Mouse (Mus musculus): ENCODE measurements around the gene Sf3b4. TPM values are rescaled to one million over a fixed set of nuclear protein-coding genes. Genes with fewer than 3 reads are reported as not detected.
"Not testable (repeated sequence)": the region's sequence is repeated elsewhere in the genome, so short reads cannot be mapped to it uniquely, and the experiment has no call there.

Sf3b4 gene
- total RNA-seq, 2 experiments from 2014 or later = 6.2 to 38.1 TPM

- ATAC-seq (replicated peaks; ENCODE audit: low FRiP score, poor library complexity, severe bottlenecking) = no peak
Observed at GRCm38 (mm10) chr3:96171583-96172196, 442 bp upstream of the Sf3b4 start.

DNA sequence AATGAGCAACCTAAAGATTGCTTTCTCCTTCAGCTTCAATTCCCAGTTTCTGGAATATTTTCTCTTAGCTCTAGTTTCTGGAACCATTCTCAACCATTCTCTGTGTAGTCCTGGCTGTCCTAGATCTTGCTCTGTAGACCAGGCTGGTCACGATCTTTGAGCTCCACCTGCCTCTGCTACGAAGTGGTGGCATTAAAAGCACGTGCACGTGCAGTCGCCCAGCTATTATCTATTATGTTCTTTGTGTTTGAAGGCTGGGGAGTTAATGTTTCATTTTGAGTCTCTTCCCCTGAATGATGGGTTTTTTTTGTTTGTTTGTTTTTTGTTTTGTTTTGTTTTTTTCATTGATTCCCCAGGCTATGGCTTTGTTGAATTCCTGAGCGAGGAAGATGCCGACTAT is 1.1 kb downstream of the Sf3b4 start:
- no peak for ATAC-seq (replicated peaks; ENCODE audit: low FRiP score, poor library complexity, severe bottlenecking)

GRCm38 (mm10) chr3:96174042-96174441 is 1.9 kb downstream of the Sf3b4 start:
- not testable (repeated sequence) for ATAC-seq (replicated peaks; ENCODE audit: low FRiP score, poor library complexity, severe bottlenecking)

DNA sequence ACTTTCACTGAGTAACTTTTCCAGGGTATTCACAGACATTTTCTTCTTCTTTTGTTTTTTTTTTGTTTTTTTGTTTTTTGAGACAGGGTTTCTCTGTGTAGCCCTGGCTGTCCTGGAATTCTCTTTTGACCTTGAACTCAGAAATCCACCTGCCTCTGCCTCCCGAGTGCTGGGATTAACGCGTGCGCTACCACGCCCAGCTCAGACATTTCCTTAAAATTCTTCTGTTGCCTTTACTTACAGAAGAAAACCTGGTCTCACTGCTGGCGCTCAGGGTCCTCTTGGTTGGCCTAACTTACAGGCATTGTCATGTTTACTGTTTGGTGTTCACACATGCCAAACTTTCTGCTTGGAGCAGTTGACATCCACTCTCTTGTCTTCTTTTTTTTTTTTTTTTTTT is 3.1 kb downstream of the Sf3b4 start:
- no peak for ATAC-seq (replicated peaks; ENCODE audit: low FRiP score, poor library complexity, severe bottlenecking)

DNA sequence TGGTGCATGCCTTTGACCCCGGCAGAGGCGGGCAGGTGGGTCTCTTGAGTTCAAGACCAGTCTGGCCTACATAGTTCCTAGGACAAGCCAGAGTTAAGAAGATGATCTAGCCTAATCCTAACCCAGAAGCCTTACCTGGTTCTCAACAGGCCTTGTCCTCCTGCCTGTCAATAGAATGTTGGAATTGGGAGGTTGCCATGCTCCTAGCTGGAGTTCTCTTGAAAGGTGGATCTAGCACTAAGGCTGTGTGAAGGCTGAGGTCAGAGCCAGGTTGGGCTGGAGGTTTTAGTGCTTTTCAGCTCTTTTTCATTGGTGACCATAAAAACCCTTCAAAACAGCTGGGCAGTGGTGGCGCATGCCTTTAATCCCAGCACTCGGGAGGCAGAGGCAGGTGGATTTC is 6.3 kb downstream of the Sf3b4 start:
- no peak for ATAC-seq (replicated peaks; ENCODE audit: low FRiP score, poor library complexity, severe bottlenecking)

DNA sequence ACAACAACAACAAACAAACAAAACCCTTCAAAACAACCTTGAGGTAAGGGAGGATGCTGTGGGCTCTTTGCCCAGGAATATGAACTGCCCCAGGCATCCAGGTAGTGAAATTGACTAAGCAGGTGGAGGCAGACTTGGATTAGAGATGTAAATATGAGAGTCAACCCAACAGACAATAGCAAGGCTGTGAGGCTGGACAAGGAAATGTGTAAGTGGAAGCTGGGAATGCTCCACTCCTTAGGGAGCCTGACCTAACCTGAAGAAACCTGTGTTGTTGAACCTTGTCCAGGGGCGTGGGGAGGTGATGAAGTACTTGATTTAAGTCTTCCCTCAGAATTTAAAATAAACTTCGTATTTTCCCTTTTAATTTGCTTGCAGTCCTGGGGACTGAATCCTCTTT is 6.8 kb downstream of the Sf3b4 start:
- no peak for ATAC-seq (replicated peaks; ENCODE audit: low FRiP score, poor library complexity, severe bottlenecking)

DNA sequence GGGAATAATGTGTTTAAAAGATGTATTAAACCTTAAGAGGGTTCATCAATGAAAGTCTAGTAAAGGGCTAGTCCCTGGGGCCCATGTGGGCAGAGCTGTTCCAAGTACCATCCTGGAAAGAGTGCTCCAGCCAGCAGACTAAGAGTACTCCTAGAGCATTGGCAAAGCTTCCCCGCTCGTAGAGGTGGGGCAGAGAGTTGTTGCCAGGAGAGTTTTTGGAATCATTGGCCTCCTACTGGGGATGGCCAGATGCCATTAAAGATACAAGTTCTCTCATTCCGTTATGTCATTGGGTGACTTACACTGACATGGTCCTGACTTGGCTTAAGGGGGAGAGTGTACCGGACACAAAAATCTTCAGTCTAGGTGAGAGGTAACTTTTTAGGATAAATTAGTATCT is 7.4 kb downstream of the Sf3b4 start:
- ATAC-seq (replicated peaks; ENCODE audit: low FRiP score, poor library complexity, severe bottlenecking) = no peak

DNA sequence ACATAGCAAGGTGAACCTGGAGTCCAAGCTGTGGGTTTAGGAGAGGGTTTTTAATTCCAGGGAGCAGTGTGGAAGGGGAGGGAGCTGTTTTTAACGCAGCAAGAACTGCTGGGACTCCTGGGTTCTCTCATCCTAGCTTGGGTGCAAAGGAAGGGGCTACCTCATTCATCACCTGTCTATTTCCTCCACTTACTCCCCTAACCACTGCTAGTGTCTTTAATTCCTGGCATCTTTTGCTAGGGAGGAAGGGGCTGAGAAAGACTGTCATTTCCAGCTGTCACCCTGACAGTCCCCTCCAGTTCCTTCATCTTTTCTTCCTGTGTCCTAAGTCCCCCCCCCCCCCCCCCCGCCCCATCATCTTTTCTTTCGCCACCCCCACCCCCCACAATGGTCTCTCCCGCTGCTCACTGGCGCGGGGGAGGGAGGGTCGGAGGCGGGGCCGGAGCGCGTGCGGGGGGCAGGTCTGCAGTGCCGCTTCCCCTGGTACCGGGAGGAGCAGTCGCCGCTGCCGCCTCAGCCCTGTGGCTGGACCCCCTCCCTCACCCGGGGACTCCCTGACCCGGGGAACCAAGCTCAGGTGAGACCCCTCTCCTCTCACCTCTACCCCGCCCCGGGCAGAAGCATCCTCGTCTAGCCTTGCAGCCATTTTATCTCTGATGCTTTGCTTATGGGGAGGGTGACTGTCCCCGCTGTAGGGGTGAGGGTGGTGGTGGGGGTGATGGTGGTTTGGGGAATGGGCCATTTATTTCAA is 8.8 kb downstream of the Sf3b4 start, which contains the start of gene Sv2a:
TSS of gene Sv2a (plus strand) at position 425 of the 751 bp plus-strand sequence.
- ATAC-seq (replicated peaks; ENCODE audit: low FRiP score, poor library complexity, severe bottlenecking) = no peak

GRCm38 (mm10) chr3:96181510-96182381 is 9.6 kb downstream of the Sf3b4 start:
- ATAC-seq (replicated peaks; ENCODE audit: low FRiP score, poor library complexity, severe bottlenecking) = no peak

GRCm38 (mm10) chr3:96182382-96182776 is 10.2 kb downstream of the Sf3b4 start:
- no peak for ATAC-seq (replicated peaks; ENCODE audit: low FRiP score, poor library complexity, severe bottlenecking)

- no peak for ATAC-seq (replicated peaks; ENCODE audit: low FRiP score, poor library complexity, severe bottlenecking)
Observed at GRCm38 (mm10) chr3:96192977-96193376, 20.8 kb downstream of the Sf3b4 start.

- ATAC-seq (replicated peaks; ENCODE audit: low FRiP score, poor library complexity, severe bottlenecking) = no peak
Observed at GRCm38 (mm10) chr3:96194966-96195365, 22.8 kb downstream of the Sf3b4 start.

GRCm38 (mm10) chr3:96195616-96196313 is 23.6 kb downstream of the Sf3b4 start:
- ATAC-seq (replicated peaks; ENCODE audit: low FRiP score, poor library complexity, severe bottlenecking) = no peak

GRCm38 (mm10) chr3:96196437-96197128 is 24.5 kb downstream of the Sf3b4 start:
- no peak for ATAC-seq (replicated peaks; ENCODE audit: low FRiP score, poor library complexity, severe bottlenecking)

- peak; percentile 89 for ATAC-seq (replicated peaks; ENCODE audit: low FRiP score, poor library complexity, severe bottlenecking)
Observed at GRCm38 (mm10) chr3:96197129-96197749, 25.1 kb downstream of the Sf3b4 start.

- ATAC-seq (replicated peaks; ENCODE audit: low FRiP score, poor library complexity, severe bottlenecking) = no peak
Observed at GRCm38 (mm10) chr3:96198181-96198580, 26.0 kb downstream of the Sf3b4 start.

- ATAC-seq (replicated peaks; ENCODE audit: low FRiP score, poor library complexity, severe bottlenecking) = not testable (repeated sequence)
Observed at GRCm38 (mm10) chr3:96198601-96199251, 26.6 kb downstream of the Sf3b4 start.

DNA sequence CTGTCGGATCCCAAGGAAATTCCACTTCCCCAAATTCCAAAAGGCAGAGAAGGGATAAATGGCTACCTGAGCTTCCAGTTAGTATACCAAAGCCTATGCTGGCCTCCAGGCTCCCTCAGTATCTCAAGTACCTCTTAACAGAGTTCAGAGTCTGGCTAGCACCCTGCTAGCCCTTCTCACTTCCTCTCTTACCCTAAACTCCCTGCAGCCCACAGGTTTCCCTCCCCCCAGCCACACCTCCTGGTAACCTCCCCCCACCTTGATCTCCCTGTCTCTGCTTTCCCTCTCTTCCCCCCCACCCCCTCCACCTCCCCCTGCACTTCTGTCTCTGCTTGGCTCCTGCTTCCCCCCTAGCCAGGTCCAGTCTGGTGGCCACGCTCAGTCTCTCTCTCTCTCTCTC is 27.6 kb downstream of the Sf3b4 start:
- ATAC-seq (replicated peaks; ENCODE audit: low FRiP score, poor library complexity, severe bottlenecking) = no peak

Data from erythroid progenitor cell, adult 5-6 weeks (primary cell).